Mouse (Mus musculus) cerebellum, adult 2 months (tissue): ENCODE measurements around the gene Ubr4.

Experiments
- CTCF ChIP-seq: fragments of 200-500 bp; IDR thresholded peaks from 2 replicates; pipeline ENCODE4 v1.5.1; 2011; ENCODE audit warnings: low read depth, mild to moderate bottlenecking, control low read depth, low read length, moderate library complexity, borderline replicate concordance; ENCODE audit not compliant: insufficient read depth
- POLR2A ChIP-seq: fragments of 200-500 bp; IDR thresholded peaks from 2 replicates; pipeline ENCODE4 v1.6.1; 2011; ENCODE audit warnings: low read length, control low read depth, borderline replicate concordance; ENCODE audit not compliant: insufficient read depth

GRCm38 (mm10) chr4:139381452-139381845 lies 29.0 kb downstream of the Ubr4 start:
- no peak for TF ChIP-seq CTCF
- no peak for TF ChIP-seq POLR2A
